Mouse (Mus musculus) C2C12 (cell line): ENCODE data around the gene Tsc2.

Source experiments
- CEBPB ChIP-seq: IDR thresholded peaks from one replicate; pipeline ENCODE4 v1.6.1; 2011; ENCODE audit warnings: low read depth, mild to moderate bottlenecking, control low read depth, moderate library complexity
- CTCF ChIP-seq: IDR thresholded peaks from one replicate; pipeline ENCODE4 v1.5.1; 2011; ENCODE audit not compliant: control insufficient read depth, insufficient read depth, insufficient read length
- MAX ChIP-seq: IDR thresholded peaks from one replicate; pipeline ENCODE4 v1.6.1; 2011; ENCODE audit warnings: mild to moderate bottlenecking, control low read depth
- MYOD1 ChIP-seq: IDR thresholded peaks from one replicate; pipeline ENCODE4 v1.6.1; 2011; ENCODE audit warnings: low read depth; ENCODE audit not compliant: control insufficient read depth, insufficient read length
- USF1 ChIP-seq: IDR thresholded peaks from one replicate; pipeline ENCODE4 v1.6.1; 2011; ENCODE audit warnings: low read depth, mild to moderate bottlenecking, control low read depth, moderate library complexity

DNA sequence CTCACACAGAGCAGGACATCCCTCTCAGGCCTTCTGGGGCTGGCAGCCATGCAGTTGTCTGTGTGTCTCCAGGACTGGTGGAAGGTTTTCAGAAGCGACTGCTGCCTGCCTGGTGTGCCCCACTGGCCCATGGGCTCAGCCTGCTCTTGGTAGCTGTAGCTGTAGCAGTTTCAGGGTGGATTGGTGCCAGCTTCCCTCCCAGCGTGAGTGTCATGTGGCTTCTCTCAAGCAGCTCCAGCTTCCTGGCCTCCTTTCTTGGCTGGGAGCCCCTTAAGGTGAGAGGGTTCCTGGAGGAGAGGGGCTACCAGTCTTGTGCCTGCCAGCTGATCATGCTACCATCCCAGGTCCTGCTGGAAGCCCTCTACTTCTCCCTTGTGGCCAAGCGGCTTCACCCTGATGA, 41.5 kb downstream of the Tsc2 start:
- TF ChIP-seq CTCF, result no peak
- no peak for TF ChIP-seq CEBPB
- TF ChIP-seq MAX, result no peak
- TF ChIP-seq MYOD1, result no peak
- no peak for TF ChIP-seq USF1
